Mouse (Mus musculus): Measurements from ENCODE around the gene Tmem150c.

GRCm38 (mm10) chr5:100196854-100197431 is 37.3 kb upstream of the Tmem150c start:
- TF ChIP-seq CTCF (IDR thresholded peaks at IDR 0.05; ENCODE audit: low read depth) (no peak), EP300 (IDR thresholded peaks at IDR 0.05; ENCODE audit: low read depth) (no peak)

Measured in liver, postnatal 0 days (tissue).